Mouse (Mus musculus) adrenal gland, postnatal 36 days (tissue): ENCODE data around the gene Chrdl2. TPM values are rescaled to one million over a fixed set of nuclear protein-coding genes. Genes with fewer than 3 reads are reported as not detected.
A peak's percentile ranks its signal among the peaks of the same experiment; 100 is the strongest.

ENCODE experiments used
- DNase-seq, 2 experiments: peaks; one replicate each; pipeline ENCODE4 v3.0.0; 2021; ENCODE audit warnings: mixed read lengths in 1 of 2
- total RNA-seq, 2 experiments: library from RNA; stranded (reverse); gene quantifications; 2 replicates each; pipeline ENCODE4 v1.2.3; 2021

The Chrdl2 gene
- total RNA-seq, 2 experiments from 2014 or later = not detected

DNA sequence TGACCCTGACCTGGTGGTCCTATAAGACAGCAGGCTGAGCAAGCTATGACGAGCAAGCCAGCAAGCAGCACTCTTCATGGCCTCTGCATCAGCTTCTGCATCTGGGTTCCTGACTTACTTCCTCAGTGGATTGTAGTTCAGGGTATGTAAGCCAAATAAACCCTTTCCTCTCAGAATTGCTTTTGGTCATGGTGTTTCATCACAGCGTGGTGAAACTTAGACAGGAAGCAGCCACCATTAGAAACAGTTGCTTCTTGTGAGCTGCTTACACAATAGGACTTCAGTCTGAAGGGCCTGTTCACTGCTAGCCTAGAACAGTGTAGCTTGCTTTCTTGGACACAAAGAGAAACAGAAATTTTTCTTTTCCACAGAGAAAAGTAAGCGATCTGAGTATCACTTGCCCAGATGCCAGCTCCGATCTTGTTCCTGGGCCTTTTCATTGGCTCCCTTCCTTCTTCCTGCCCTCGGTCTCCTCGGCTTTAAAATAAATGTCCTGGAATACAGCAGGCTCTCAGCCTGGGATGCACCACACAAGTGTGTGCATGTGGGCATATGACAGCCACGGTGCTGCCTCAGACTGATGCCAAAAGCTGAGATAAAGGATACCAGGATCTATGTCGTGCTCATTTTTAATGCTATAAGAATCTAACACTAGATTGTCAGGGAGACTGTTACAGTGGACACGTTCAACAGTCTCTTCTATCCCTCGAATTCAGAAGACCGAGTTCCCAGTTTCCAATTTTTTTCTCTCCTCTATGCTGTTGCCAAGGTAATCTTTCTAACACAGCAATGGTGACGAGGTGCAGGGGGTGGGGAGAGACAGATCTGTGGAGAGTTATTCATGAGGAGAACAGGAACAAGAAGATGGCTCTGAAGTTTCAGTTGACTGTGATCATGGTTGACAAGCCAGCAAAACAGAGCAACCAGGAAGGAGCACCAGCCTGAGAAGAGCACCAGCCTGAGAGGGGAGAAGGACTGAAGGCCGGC, 23.4 kb upstream of the Chrdl2 start:
- DNase-seq = no peak

DNA sequence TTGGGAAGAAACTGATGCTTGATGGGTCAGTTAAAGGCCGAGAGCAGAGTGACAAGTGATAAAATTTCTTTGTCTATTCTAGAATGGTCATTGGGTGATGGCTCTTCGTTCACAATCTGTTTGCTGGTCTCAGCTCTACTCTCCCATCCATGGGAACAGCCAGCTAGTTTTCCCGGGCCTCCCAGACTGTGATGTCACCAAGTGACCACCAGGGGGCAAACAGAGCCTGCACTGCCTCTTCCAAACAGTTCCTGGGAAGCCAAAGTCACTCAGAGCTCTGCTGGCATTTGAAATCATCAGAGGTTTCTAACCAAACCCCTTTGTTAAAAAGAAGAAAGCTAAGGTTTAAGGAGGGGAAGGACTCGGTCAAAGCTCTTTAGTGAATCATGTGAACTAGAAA, 17.2 kb upstream of the Chrdl2 start:
- DNase-seq = peak; percentile 80 to 82

DNA sequence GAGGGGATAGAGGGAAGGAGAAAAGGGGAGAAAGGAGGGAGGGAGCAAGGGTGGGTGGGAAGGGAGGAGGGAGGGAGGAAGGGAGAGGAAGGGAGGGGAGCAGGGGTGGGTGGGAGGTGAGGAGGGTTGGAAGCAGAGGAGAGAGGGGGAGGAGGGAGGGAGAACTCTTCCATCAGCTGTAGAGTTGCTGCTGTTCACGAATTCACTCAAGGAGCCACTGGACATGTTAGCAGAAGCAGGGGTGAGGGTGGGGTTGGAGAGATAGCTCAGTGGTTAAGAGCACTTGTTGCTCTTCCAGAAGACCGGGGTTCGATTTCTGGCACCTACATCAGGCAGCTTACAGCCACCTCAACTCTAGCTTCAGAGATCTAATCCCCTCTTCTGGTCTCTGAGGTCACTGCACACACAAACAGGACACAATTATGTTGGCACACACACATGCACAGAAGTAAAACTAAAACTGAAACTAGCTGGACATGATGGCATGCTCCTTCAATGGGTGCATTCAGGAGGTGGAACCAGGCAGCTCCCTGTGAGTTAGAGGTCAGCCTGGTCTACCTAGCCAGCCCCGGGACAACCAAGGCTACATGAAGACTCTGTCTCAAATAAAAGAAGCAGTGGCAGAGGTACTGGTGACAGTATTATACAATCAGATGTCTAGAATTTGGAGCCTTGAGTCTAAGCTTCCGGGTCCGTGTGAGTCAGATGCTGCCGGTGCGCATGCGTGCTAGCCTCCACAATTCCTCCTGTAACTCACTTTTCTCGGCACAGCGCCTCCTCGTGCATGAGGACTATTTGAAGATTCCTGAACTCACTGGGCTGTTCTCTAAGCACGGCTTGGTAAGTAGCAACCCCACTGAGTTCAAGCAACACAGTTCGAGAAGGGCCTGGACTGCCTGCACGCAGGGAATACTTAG, 15.9 kb upstream of the Chrdl2 start:
- DNase-seq = peak; percentile 78 to 82

DNA sequence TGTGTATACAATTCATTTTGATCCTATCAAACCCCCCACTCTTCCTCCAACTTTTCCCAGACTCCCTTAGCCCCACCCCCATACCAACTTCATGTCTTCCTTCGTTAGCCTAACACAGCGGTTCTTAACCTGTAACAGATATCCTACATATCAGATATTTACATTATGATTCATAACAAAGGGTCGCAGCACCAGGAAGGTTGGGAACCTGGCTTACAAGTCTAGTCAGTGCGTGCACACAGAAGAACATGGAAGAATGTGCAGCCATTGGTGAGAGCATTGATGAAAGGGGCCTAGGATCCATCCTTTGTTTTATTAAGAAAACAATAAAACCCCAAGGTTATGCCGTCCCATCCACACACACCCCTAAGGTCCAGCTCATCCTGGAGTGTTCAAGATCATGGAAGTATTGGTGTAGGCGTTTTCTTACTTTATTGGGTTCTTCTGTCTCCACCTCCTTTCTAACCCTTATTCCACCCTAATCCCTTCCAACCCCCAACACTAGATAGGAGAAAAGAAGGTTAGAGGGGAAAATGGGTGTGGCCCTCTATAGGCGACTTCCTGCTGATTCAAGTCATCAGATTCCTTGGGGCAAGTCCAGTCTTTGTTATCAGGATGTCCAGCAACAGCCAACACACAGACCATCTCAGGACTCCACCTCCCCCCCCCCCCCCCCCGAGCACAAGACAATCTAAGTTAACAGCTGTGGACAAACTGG, 14.8 kb upstream of the Chrdl2 start:
- DNase-seq = no peak

DNA sequence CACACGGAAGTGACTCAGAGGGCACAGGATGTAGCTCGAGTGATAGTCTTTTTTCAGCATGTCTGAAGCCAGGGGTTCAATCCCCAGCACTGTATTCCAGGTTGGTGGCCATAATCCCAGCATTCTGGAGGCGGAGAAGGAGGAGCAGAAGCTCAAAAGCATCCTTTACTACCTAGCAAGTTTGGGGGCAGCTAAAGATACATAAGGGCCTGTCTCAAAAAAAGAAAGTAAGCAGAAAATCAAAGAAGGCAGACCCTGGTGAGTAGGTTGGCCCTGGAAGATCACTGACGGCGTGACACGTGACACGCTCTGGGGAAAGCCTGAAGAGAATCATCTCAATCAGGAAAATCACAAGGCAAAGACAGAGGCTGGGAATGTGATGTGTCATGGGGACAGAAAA, 12.8 kb upstream of the Chrdl2 start:
- DNase-seq = no peak

DNA sequence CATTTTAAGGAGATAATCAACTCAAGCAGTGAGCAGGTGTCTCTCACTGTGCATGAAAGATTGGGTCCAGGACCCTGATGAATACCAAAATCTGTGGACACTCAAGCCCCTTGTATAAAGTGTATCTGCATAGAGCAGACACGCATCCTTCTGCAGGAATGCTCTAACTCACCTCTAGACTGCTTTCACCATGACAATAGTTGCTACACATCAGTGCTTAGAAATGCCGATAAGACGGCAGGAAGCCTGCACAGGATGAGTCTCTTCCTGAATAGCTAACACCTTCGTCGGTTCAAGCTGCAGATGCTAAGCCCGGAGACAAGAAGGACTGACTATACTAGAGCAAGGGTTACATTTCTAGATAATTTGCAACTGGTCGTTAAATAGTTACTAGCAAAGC, 10.8 kb upstream of the Chrdl2 start:
- DNase-seq = no peak

DNA sequence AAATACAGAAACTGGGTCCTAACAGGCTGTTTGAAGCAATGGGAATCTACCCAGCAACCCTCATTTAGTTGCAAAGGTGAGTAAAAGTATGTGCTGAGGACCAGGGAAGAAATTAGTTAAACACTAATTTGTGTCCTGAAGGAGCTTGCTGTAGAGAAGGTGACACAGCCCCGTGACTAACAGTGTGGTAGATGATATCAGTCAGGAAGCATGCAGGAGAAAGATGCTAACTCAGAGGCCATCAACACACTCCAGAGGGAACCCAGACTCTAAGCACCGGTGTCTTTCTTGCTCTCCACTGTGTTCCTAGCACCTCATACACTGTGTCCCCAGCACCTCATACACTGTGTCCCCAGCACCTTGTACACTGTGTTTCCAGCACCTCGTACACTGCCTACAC, 7.3 kb upstream of the Chrdl2 start:
- no peak for DNase-seq

DNA sequence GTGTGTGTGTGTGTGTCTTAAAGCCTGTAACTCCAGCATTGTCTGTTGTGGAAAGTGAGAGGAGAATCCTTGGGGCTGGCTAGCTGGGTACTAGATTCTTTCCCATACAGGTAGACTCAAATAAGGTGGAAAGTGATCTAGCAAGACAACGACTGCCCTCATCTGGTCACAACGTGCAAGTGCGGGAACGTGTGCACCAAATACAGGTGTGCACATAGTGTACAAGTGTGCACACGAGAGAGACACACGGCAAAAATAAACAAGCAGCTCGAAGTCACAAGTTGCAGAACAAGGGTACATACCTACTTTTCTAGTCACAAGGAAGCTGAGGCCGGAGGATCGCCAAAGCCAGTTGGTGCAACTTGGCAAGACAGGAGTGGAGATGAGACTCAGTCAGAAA, 2.2 kb upstream of the Chrdl2 start:
- peak in 1 of 2 experiments; percentile 19 for DNase-seq

GRCm38 (mm10) chr7:100006411-100006810, 439 bp downstream of the Chrdl2 start:
- no peak for DNase-seq

DNA sequence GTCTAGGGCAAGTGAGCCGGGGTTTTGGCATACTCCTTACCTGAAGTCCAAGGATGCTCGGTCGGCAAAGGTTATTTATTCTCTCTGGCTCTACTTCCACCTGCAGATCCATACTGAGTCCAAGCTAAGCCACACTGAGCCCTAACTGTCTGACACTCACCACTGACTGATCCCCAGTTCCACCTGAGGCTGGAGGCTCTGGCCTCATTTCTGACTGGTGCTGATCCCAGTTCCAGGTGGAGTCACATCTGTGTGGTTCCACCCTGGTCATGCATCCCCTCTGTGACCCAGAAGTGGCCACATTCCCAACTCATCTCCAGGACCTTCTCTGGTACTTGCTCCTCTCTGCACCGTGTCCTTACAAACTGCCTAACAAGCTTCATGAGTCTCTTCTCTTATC, 2.8 kb downstream of the Chrdl2 start:
- no peak for DNase-seq

DNA sequence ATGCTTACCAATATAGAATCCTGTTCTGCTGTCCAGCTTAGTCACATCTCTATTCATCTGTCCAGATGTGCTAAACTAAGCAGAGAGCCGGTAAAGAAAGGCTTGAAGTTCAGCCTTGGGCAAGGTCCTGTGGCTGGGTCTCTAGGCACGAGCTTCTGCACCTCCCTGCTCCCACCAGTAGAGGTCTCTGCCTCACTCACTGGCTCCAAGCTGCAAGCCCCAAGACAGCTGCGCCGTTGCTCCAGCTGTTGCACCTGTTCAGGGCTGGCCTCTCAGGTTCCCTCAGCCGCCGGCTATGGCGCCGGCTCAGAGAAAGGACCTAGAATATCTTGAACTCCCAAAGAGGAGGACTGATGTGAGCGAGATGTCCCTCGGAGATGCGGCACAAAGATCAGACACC, 3.7 kb downstream of the Chrdl2 start:
- DNase-seq = peak; percentile 67 to 77

- DNase-seq = peak in 1 of 2 experiments; percentile 47
These were observed 4.7 kb downstream of the Chrdl2 start for GRCm38 (mm10) chr7:100010711-100011110.

DNA sequence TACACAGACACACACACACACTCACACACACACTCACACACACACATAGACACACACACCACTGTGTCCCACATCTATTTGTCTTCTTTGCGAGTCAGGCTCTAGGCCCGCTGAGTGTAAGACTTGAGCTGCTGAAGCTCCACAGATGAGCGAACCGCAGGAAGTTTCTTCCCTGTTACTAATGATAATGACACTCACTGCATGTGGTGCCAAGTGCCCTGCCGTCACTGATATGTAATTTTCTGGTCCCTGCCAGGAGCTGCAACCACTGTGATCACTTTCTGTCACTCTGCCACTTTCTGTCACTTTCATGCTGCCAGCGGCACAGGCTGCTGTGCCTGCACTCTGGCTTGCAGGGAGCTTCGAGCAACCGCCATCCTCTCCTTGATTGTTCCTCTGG, 6.1 kb downstream of the Chrdl2 start:
- peak; percentile 18 to 45 for DNase-seq

- no peak for DNase-seq
These were observed 6.5 kb downstream of the Chrdl2 start for GRCm38 (mm10) chr7:100012515-100012914.

DNA sequence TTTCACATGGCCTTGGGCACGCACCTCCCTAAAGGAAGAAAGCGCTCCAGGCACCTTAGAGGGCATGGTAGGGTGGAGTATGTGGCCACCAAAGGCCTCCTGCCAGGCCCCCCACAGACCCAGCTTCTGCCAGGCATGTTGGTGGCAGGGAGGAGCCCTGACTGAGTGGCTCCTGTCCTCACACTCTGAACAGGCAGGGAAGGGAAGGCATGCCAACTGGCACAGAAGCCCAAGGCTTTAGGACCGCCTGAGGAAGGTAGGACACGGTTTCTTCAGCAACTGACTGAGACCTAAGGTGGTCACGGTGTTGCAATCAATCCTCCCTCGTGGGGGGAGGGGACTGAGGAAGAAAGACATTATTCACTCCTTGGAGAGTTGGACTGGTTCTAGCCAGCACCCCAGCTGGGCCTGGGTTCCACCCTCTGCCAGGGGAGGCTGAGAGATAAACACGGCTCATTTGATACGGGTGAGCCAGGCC, 8.2 kb downstream of the Chrdl2 start:
- peak; percentile 55 to 57 for DNase-seq

- DNase-seq = no peak
These were observed 11.1 kb downstream of the Chrdl2 start for GRCm38 (mm10) chr7:100017056-100017455.

- DNase-seq = no peak
These were observed 21.4 kb downstream of the Chrdl2 start for GRCm38 (mm10) chr7:100027353-100027752.

DNA sequence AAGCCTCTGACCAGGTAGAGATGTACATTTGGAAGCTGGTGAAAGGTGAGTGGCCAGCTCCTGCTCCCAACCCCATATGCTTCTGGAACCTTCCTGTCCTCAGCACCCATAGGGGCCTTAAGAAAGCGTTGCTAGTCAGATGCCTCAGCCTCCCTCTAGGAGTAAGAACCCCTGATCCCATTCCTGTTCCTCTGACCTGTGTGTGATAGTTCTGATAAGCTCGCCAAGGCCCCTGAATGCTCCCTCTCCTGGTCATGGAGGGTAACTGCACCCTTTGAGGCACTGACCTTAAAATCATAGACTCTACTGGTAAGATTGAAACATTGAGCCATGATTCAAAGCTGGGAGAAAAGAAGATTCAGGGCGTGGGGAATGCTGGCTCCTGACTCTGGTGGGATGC, 23.3 kb downstream of the Chrdl2 start:
- DNase-seq = peak in 1 of 2 experiments; percentile 29

DNA sequence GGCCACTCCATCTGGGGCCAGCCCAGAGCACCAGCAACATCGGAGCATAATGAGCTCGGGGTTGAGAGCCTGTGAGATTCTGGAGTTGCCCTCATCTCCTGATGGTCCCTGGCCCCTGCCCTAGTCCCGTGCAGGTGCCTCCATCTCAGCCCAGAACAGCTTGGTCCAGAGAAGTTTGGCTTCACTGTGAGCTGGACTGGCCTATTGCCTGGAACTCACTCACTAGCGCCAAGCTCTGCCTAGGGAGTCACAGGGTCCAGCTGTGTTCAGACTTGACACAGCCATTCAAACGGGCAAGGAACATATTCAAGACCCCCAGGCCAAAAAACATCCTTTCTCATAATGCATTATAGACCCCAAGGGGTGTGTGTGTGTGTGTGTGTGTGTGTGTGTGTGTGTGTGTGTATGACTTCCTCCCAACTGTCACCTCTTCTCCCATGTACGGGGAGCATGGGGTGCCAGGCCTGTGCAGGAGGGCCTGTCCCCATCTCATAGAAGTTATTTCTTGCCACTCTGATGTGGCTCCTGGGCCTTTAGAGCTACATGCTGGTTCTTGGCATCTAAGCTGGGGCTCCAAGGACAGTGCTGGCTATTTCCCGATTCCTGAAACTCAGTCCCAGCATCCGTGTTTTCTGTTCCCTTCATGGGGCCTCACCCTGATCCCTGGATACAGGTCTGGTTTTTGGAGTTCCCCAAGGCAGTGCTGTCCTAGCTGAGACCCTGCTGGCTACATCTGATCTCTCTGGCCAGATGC, 25.2 kb downstream of the Chrdl2 start:
- DNase-seq = no peak

DNA sequence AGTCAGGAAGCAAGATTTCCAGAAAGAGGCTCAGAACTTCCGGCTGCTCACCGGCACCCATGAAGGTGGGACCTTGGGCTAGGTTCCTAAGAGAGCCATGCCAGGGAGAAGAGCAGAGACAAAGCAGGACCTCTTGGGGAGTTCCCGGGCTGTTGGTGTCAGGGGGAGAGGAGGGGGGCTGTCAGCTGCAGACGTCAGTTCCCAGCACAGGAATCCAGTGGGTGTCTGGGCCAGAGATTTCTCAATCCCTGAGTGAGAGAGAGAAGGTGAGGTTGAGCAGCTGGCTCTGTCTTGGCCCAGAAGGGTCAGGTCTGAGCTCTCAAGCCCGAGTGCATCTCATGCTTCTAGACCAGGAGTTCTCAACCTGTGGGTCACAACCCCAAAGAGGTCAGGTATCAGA, 27.7 kb downstream of the Chrdl2 start:
- no peak for DNase-seq

GRCm38 (mm10) chr7:100034815-100035463, 29.0 kb downstream of the Chrdl2 start:
- no peak for DNase-seq
